Mouse (Mus musculus) ovary, adult 18-20 months (tissue): Measurements from ENCODE around the gene Slpi.

Source experiments
- DNase-seq: peaks from one replicate; pipeline ENCODE4 v3.0.0; 2022; ENCODE audit warnings: low spot score, mixed read lengths

The Slpi gene

GRCm38 (mm10) chr2:164419489-164419888 is 30.6 kb upstream of the Slpi start:
- no peak for DNase-seq

GRCm38 (mm10) chr2:164418308-164418875 is 29.5 kb upstream of the Slpi start:
- DNase-seq: no peak

GRCm38 (mm10) chr2:164417198-164417597 is 28.3 kb upstream of the Slpi start:
- no peak for DNase-seq

GRCm38 (mm10) chr2:164414581-164414980 is 25.7 kb upstream of the Slpi start:
- DNase-seq: no peak

GRCm38 (mm10) chr2:164414167-164414566 is 25.3 kb upstream of the Slpi start:
- DNase-seq: no peak

- no peak for DNase-seq
Observed at GRCm38 (mm10) chr2:164407708-164408107, 18.8 kb upstream of the Slpi start.

- DNase-seq: no peak
Observed at GRCm38 (mm10) chr2:164405519-164405918, 16.6 kb upstream of the Slpi start.

GRCm38 (mm10) chr2:164405060-164405459 is 16.2 kb upstream of the Slpi start, which contains the start of gene Matn4:
Matn4 (minus strand) TSS chr2:164405160.
- DNase-seq: no peak

- DNase-seq: no peak
Observed at GRCm38 (mm10) chr2:164404082-164404990, 15.4 kb upstream of the Slpi start.

GRCm38 (mm10) chr2:164403396-164404081 is 14.6 kb upstream of the Slpi start:
- DNase-seq: no peak

- peak; percentile 48 for DNase-seq
Observed at GRCm38 (mm10) chr2:164402906-164403305, 14.0 kb upstream of the Slpi start, which contains the start of gene Rbpjl. Rbpjl (plus strand) TSS chr2:164403141.

- DNase-seq: no peak
Observed at GRCm38 (mm10) chr2:164396911-164397310, 8.0 kb upstream of the Slpi start.

GRCm38 (mm10) chr2:164396076-164396475 is 7.2 kb upstream of the Slpi start:
- DNase-seq: no peak

GRCm38 (mm10) chr2:164393126-164393525 is 4.2 kb upstream of the Slpi start:
- no peak for DNase-seq

- peak; percentile 60 for DNase-seq
Observed at GRCm38 (mm10) chr2:164389499-164389898, 604 bp upstream of the Slpi start.

GRCm38 (mm10) chr2:164386953-164387352 is 1.9 kb downstream of the Slpi start:
- no peak for DNase-seq

GRCm38 (mm10) chr2:164385927-164386763 is 2.8 kb downstream of the Slpi start:
- DNase-seq: no peak

- DNase-seq: no peak
Observed at GRCm38 (mm10) chr2:164383656-164384399, 5.1 kb downstream of the Slpi start.

- no peak for DNase-seq
Observed at GRCm38 (mm10) chr2:164382971-164383370, 5.9 kb downstream of the Slpi start.

GRCm38 (mm10) chr2:164381726-164382125 is 7.2 kb downstream of the Slpi start:
- DNase-seq: no peak
